Mouse (Mus musculus) neural tube, embryonic 15.5 days (tissue): ENCODE measurements at regions not wholly inside any gene's neighbourhood (a gene's known extent, or its start where the extent isn't known, plus 50 kb on each side); places are given as distances from the start of the nearest gene placed in this dataset.
A peak's percentile ranks its signal among the peaks of the same experiment; 100 is the strongest.

Experiments
- ATAC-seq: fragments of 200-750 bp; cut with Nextera tagmentation; 2 replicates; pipeline ENCODE4 v1.8.0; 2017; ENCODE audit warnings: mild to moderate bottlenecking, moderate TSS enrichment, moderate library complexity; ENCODE audit not compliant: low FRiP score
- H3K27ac ChIP-seq: fragments of 300-500 bp; sonication (generic); replicated peaks from 2 replicates; pipeline ENCODE4 v1.5.1; 2015; ENCODE audit warnings: mild to moderate bottlenecking, inconsistent platforms
- H3K27me3 ChIP-seq: fragments of 300-500 bp; sonication (generic); replicated peaks from 2 replicates; pipeline ENCODE4 v1.6.1; 2015; ENCODE audit warnings: inconsistent platforms
- H3K36me3 ChIP-seq: fragments of 300-500 bp; sonication (generic); 2 replicates; pipeline ENCODE4 v1.6.1; 2015; ENCODE audit warnings: inconsistent platforms
- H3K4me1 ChIP-seq: fragments of 300-500 bp; sonication (generic); 2 replicates; pipeline ENCODE4 v1.6.1; 2015; ENCODE audit warnings: inconsistent platforms
- H3K4me2 ChIP-seq: fragments of 300-500 bp; sonication (generic); 2 replicates; pipeline ENCODE4 v1.6.1; 2015; ENCODE audit warnings: inconsistent platforms, mild to moderate bottlenecking, moderate library complexity
- H3K4me3 ChIP-seq: fragments of 300-500 bp; sonication (generic); replicated peaks from 2 replicates; pipeline ENCODE4 v1.5.1; 2015; ENCODE audit warnings: mild to moderate bottlenecking, inconsistent platforms
- H3K9ac ChIP-seq: fragments of 300-500 bp; sonication (generic); replicated peaks from 2 replicates; pipeline ENCODE4 v1.6.1; 2015; ENCODE audit warnings: mild to moderate bottlenecking, inconsistent platforms
- H3K9me3 ChIP-seq: fragments of 300-500 bp; sonication (generic); replicated peaks from 2 replicates; pipeline ENCODE4 v1.6.1; 2016; ENCODE audit warnings: inconsistent platforms
- WGBS: fragments of 180-500 bp; shearing (Covaris S2); methylation state at CpG from one replicate; pipeline ENCODE4 v1.1.7; 2015; ENCODE audit warnings: mixed read lengths; 5-methylcytosine and 5-hydroxymethylcytosine counted together

GRCm38 (mm10) chr3:70483066-70483743 is 475.8 kb downstream of the Otol1 start:
- no peaks in the 10 kb centered on the region for H3K27me3 ChIP-seq
- H3K27ac ChIP-seq = 0 out of 2 replicates have a peak overlapping the region, but pooled peaks have one; percentile 2
- no peak overlapping the region for H3K9ac ChIP-seq
- 51% methylated on average over 5 of the region's 5 CpGs for WGBS
- peak; percentile 66; the same call in 1 of the 2 replicates for ATAC-seq
- H3K4me1 ChIP-seq = peaks cover 7% of the 10 kb centered on the region; the same call in 1 of the 2 replicates
- H3K36me3 ChIP-seq = no peaks in the 10 kb centered on the region
- no peak overlapping the region for H3K4me3 ChIP-seq
- H3K9me3 ChIP-seq = no peaks in the 10 kb centered on the region
- H3K4me2 ChIP-seq = peak overlapping the region; percentile 45; the same call in 1 of the 2 replicates

- Histone ChIP-seq H3K36me3 (no peaks in the 10 kb centered on the region), H3K27ac (no peak overlapping the region), H3K9me3 (no peaks in the 10 kb centered on the region), H3K9ac (no peak overlapping the region), H3K4me1 (no peaks in the 10 kb centered on the region), H3K4me2 (no peak overlapping the region), H3K27me3 (no peaks in the 10 kb centered on the region), H3K4me3 (no peak overlapping the region)
- no peak for ATAC-seq
Observed at GRCm38 (mm10) chr3:70496431-70496830, 489.0 kb downstream of the Otol1 start.

GRCm38 (mm10) chr3:70500245-70500858 is 492.9 kb downstream of the Otol1 start:
- ATAC-seq = no peak
- Histone ChIP-seq H3K4me1 (no peaks in the 10 kb centered on the region), H3K9ac (no peak overlapping the region), H3K4me3 (no peak overlapping the region), H3K36me3 (no peaks in the 10 kb centered on the region), H3K27me3 (no peaks in the 10 kb centered on the region), H3K27ac (no peak overlapping the region), H3K4me2 (no peak overlapping the region), H3K9me3 (no peaks in the 10 kb centered on the region)
- WGBS = 79% methylated on average over 5 of the region's 5 CpGs

GRCm38 (mm10) chr3:70500991-70501961 is 493.9 kb downstream of the Otol1 start:
- Histone ChIP-seq H3K9me3 (no peaks in the 10 kb centered on the region), H3K27me3 (no peaks in the 10 kb centered on the region), H3K36me3 (no peaks in the 10 kb centered on the region), H3K27ac (no peak overlapping the region), H3K9ac (no peak overlapping the region), H3K4me1 (no peaks in the 10 kb centered on the region), H3K4me3 (no peak overlapping the region), H3K4me2 (no peak overlapping the region)
- no peak for ATAC-seq
- 63% methylated on average over 9 of the region's 9 CpGs for WGBS

GRCm38 (mm10) chr3:70533593-70534321 is 526.3 kb downstream of the Otol1 start:
- Histone ChIP-seq H3K4me3 (no peak overlapping the region), H3K4me2 (no peak overlapping the region), H3K9ac (no peak overlapping the region), H3K9me3 (no peaks in the 10 kb centered on the region), H3K4me1 (no peaks in the 10 kb centered on the region), H3K27ac (no peak overlapping the region), H3K36me3 (no peaks in the 10 kb centered on the region), H3K27me3 (no peaks in the 10 kb centered on the region)
- no peak for ATAC-seq
- 85% methylated on average over 2 of the region's 2 CpGs for WGBS

- Histone ChIP-seq H3K4me3 (no peak overlapping the region), H3K27ac (no peak overlapping the region), H3K4me1 (no peaks in the 10 kb centered on the region), H3K27me3 (no peaks in the 10 kb centered on the region), H3K9me3 (no peaks in the 10 kb centered on the region), H3K4me2 (no peak overlapping the region), H3K9ac (no peak overlapping the region), H3K36me3 (no peaks in the 10 kb centered on the region)
- WGBS = 91% methylated on average over 2 of the region's 2 CpGs
- no peak for ATAC-seq
Observed at GRCm38 (mm10) chr3:70535084-70535483, 527.7 kb downstream of the Otol1 start.

GRCm38 (mm10) chr3:70543911-70544310 is 536.5 kb downstream of the Otol1 start:
- no peaks in the 10 kb centered on the region for H3K4me1 ChIP-seq
- H3K27ac ChIP-seq = no peak overlapping the region
- 72% methylated on average over 1 of the region's 1 CpGs for WGBS
- no peak overlapping the region for H3K4me3 ChIP-seq
- no peak for ATAC-seq
- H3K36me3 ChIP-seq = no peaks in the 10 kb centered on the region
- no peak overlapping the region for H3K4me2 ChIP-seq
- H3K27me3 ChIP-seq = no peaks in the 10 kb centered on the region
- no peak overlapping the region for H3K9ac ChIP-seq
- no peaks in the 10 kb centered on the region for H3K9me3 ChIP-seq

- Histone ChIP-seq H3K36me3 (no peaks in the 10 kb centered on the region), H3K4me1 (no peaks in the 10 kb centered on the region), H3K27ac (no peak overlapping the region), H3K4me2 (no peak overlapping the region), H3K27me3 (no peaks in the 10 kb centered on the region), H3K4me3 (no peak overlapping the region), H3K9me3 (no peaks in the 10 kb centered on the region), H3K9ac (no peak overlapping the region)
- ATAC-seq = no peak
- WGBS = 89% methylated on average over 4 of the region's 4 CpGs
Observed at GRCm38 (mm10) chr3:70557821-70558220, 550.4 kb downstream of the Otol1 start.

GRCm38 (mm10) chr3:70566140-70566857 is 558.9 kb downstream of the Otol1 start:
- WGBS = 83% methylated on average over 3 of the region's 3 CpGs
- H3K4me3 ChIP-seq = no peak overlapping the region
- no peak overlapping the region for H3K4me2 ChIP-seq
- H3K27me3 ChIP-seq = no peaks in the 10 kb centered on the region
- no peak for ATAC-seq
- no peaks in the 10 kb centered on the region for H3K4me1 ChIP-seq
- no peaks in the 10 kb centered on the region for H3K9me3 ChIP-seq
- no peak overlapping the region for H3K27ac ChIP-seq
- no peak overlapping the region for H3K9ac ChIP-seq
- no peaks in the 10 kb centered on the region for H3K36me3 ChIP-seq

GRCm38 (mm10) chr3:70594785-70595184 is 587.4 kb downstream of the Otol1 start:
- H3K4me3 ChIP-seq = no peak overlapping the region
- H3K36me3 ChIP-seq = no peaks in the 10 kb centered on the region
- H3K27ac ChIP-seq = no peak overlapping the region
- H3K4me2 ChIP-seq = no peak overlapping the region
- no peak overlapping the region for H3K9ac ChIP-seq
- H3K9me3 ChIP-seq = no peaks in the 10 kb centered on the region
- H3K27me3 ChIP-seq = no peaks in the 10 kb centered on the region
- no peaks in the 10 kb centered on the region for H3K4me1 ChIP-seq
- ATAC-seq = no peak
- WGBS = 60% methylated on average over 4 of the region's 4 CpGs
